Mouse (Mus musculus): ENCODE results near the gene AU022252.

DNA sequence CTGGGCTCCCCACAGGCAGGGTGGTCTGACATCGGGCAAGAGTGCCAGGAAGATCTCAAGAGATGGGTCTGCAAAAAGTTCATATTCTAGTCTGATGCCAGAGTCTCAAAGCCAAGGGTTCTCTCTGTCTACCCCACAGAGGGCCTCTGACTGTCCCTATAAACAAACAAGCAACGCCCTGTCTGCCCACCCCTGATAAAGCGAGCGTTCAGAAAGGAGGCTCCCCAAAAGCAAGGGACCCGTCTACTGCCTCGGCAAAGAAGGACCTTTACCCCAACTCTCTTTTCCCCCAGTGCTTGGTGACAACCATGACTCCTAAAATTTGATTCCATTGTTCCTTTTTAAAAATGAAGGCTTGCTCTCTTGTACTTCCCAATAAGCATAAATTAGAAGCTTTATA lies 42.6 kb downstream of the AU022252 start, which contains the start of gene Ermap:
- TF ChIP-seq CTCF (IDR thresholded peaks at IDR 0.05; ENCODE audit: borderline replicate concordance, extremely low read depth, insufficient read depth, insufficient read length) (no peak), POLR2A (IDR thresholded peaks at IDR 0.05; ENCODE audit: borderline replicate concordance, extremely low read depth, insufficient read depth, insufficient read length, poor library complexity, severe bottlenecking) (no peak)

All from brain, embryonic 14.5 days (tissue).